Mouse (Mus musculus) left cerebral cortex, postnatal 36 days (tissue): ENCODE data around the gene Cers2. TPM values are rescaled to one million over a fixed set of nuclear protein-coding genes. Genes with fewer than 3 reads are reported as not detected.
"Not testable (repeated sequence)": the region's sequence is repeated elsewhere in the genome, so short reads cannot be mapped to it uniquely, and the experiment has no call there.

Experiments
- DNase-seq, 2 experiments: peaks; one replicate each; pipeline ENCODE4 v3.0.0; 2021 to 2022; ENCODE audit warnings: low spot score in 2 of 2, mixed read lengths in 1 of 2
- intact Hi-C: fragments of 180-260 bp; cut with DNase I; formaldehyde crosslinking; loops from one replicate; pipeline ENCODE4 v1.15.1; 2025
- total RNA-seq, 2 experiments: library from RNA; stranded (reverse); gene quantifications; 2 replicates each; pipeline ENCODE4 v1.2.3; 2021

The Cers2 gene
- total RNA-seq, 2 experiments from 2014 or later = 49.2 to 53.5 TPM

DNA sequence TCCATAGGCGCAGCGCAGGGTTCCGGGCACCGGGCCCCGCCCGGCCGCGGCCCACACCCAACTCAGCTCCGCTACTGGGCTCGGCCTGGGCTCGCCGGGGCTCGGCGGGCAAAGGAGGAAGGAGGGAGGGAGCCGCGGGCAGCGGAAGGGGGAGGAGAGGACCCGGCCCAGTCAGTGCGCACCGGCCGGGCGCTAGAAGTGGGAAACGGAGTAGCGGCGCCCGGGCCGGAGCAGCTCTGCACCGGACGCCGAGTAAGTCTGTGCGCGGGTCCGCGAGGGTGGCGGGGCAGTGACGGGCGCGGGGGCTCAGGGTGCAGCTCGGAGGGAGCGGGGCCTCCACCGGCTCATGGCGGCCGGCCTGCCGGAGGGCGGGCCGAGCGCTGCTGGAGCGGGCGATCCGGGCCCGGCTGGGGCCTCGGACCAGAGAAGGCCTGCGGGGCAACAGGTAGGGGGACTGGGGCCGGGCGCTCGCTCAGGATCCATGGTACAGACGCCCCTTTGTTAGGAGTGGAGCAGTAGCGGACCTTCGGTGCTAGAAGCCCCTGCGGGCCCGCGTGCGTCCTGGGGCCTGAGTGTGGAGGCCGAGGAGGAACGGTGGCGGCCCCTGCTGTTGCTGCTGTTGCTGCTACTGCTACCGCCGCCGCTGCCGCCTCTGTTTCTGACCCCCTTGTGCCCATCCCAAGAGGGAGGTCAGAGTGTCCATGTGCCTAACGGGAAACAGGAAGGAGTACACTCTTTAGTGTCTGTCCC, 678 bp downstream of the Cers2 start:
- DNase-seq = peak; percentile 78 to 80

DNA sequence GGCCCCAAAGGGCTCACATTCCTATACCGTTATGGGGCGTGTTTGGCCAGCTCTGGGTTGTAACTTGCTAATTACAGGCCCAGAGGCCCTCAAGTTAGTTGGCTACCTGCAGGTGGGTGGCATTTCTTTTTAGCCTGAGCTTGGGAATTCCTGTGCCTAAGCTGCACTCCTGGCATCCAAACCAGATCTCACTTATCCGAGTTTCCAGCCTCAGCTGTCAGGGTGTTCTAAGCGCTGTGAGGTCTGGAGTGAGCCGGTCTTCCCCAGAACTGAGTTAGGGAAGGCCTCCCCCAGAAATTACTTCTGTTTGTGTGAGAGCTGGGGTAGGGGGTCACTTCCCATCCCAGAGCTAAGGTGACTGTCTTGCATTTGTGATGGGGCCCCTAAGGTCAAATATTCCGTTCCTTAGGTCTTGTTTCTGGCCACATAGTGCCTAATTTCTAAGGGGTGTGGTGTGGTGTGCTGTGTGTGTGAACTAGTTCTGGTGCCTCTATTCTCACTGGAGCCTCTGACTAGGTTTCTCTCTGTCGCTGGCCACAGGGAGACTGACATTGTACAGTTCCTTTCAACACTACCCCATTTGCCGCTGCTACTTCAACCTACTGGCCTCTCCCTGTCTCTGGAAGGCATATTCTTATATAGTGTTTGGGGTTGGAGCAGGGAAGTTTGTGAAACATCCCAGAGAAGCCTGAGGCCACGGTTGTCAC, 1.4 kb downstream of the Cers2 start:
- intact Hi-C loops = no loop called here

More for the DNA sequence above, 678 bp downstream of the Cers2 start:
- intact Hi-C loops = no loop called here

DNA sequence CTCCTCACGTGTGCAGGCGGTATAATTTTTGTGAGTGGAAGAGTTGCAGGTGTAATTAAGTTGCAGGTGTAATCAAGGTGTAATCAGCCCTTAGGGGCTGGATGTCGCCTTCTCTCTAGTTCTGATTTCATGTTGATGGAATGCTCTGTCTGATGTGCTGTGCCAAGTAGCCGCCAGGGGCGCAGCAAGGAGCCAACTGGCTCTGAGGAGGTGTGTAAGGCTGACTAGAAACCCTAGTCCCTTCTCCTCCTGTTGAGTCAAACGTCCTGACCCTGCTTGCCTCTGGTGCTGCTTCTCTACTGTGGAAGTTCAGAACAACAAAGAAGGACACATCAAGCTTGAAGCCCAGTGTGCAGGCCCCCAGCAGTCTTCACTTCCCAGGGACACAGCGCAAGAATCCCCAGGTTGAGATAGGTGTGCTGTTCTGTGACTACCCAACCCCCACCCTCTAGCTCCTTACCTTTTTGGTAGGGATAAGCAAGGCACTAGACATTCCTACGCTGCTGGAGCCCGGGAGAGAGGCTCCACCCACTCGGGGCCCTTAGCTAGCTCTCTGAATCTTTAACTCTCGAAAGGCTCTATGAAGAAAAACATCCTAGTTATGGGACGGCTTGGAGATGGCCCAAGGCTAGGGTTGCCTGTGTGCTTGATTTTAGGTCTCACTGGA, 3.0 kb downstream of the Cers2 start:
- intact Hi-C loops = no loop called here
- DNase-seq = peak; percentile 37 to 43

More for the DNA sequence above, 1.4 kb downstream of the Cers2 start:
- no peak for DNase-seq

DNA sequence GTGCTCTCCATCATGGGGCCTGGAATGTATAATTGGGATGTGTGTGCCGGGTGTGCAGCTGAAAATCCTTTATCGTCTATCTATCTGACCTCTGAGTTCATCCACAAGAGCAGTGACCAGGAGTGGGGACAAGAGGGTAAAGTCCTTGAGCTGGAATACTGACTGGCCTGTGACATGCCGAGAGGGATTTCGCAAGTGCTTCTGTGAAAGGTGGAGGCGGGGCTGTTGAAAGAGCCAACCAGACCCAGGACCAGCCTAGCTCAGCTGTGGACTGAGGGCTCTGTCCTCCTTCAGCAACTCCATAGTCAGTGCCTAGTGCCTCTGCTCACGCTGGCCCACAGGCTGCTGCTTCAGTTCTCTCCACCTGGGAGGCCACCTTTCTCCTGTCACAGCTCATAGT, 4.0 kb downstream of the Cers2 start:
- DNase-seq = no peak

DNA sequence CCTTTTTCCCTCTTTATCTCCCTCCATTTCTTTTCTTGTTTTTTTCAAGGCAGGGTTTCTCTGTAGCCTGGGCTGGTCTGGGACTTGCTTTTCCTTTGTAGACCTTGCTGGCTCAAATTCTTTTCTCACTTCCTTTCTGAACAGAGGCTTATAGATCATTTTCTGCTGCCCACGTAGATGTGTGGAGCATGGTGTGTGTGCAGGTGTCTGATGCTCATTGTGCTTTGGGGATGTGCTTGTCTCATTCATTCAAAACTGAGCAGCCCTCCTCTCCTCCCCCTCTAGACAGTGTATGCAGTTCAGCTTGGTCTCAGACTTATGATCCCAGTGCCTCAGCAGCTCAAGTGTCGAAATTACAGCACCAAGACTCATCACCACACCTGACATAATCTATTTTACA, 4.5 kb downstream of the Cers2 start:
- intact Hi-C loops = no loop called here
- DNase-seq = no peak

More for the DNA sequence above, 4.0 kb downstream of the Cers2 start:
- intact Hi-C loops = no loop called here

DNA sequence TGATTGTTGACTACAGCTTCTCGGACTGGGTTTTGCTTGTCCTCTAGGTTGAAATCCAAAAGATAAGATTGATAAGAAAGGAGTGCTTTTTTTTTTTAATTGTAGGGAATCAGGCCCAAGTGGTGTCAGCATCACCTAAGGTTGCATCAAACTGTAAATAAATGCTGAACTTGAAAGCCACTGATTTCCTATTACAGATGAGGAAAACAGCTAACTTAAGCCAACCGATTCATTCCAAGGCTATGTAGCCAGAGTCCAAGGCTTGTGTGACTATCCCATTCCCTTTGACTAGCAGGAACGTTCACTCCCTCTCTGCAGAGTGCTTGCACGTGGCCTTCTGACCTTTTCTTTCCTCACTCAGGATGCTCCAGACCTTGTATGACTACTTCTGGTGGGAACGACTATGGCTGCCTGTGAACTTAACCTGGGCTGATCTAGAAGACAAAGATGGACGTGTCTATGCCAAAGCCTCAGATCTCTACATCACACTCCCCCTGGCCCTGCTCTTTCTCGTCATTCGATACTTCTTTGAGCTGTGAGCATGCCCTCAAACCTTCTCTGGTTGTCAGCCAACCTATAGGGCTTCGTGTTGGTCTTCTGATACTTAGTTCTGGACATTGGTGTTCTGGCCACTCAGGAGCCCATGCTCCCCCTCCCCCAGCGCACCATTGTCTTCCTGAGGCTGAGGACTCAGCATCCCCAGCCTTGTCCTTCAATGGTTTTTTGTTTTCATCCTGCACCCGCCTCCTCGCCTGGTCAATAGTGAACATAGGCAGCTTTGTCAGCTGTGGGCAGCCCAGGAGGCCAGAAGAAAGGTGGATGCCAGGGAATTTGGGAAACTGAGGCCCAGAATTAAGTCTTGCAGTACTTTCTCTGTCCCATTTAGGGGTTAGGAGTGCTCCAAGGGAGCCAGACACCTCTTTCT, 5.4 kb downstream of the Cers2 start:
- intact Hi-C loops = no loop called here
- DNase-seq = no peak

DNA sequence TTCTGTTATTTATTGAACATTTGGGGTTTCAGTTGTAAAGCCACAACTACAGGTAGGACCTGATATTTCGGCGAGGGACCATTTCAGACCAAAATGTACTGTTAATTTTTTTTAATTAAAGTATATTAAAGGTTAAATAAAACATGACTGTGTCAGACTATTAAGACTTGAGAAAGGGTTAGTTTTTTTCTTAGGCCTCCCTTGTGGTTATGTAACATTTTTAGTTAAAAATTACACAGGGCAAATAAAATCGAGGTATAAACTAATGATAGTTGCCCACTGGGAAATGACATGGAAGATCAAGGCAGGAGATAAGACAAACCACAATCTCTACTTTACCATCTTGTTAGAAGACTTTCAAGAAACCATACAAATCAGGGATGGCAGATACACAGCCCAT, 8.8 kb downstream of the Cers2 start:
- DNase-seq = no peak
- intact Hi-C loops = no loop called here

DNA sequence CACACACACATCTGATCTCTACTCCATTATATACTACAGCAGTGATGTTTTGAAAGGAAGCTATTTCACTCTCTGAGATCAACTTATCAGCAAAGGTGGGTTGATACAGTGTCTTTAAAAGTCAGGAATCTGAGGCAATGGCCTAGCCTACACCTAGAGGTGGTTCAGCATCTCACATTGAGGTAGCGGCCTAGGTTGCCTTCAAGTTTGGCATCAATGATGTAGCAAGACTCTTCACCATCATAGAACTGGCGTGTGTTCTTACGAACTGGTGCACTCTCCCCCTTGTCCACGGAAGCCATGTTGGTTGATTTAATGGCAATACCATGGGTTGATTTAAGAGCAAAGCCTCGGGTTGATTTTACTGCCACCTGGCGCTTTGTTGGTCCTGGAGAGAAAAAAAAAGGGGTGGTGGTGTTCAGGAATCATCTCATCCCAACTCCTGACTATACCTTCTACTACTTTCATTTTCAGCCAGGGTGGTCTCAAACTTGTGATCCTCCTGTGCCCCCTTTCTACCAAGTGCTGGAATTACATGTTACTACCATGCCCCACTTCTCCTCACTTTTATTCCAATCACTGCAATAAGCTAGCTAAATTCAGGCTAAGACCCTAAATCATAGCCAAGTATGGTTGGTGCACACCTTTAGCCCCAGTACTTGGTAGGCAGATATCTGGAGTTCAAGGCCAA, 10.0 kb downstream of the Cers2 start:
- intact Hi-C loops = no loop called here
- DNase-seq = no peak

DNA sequence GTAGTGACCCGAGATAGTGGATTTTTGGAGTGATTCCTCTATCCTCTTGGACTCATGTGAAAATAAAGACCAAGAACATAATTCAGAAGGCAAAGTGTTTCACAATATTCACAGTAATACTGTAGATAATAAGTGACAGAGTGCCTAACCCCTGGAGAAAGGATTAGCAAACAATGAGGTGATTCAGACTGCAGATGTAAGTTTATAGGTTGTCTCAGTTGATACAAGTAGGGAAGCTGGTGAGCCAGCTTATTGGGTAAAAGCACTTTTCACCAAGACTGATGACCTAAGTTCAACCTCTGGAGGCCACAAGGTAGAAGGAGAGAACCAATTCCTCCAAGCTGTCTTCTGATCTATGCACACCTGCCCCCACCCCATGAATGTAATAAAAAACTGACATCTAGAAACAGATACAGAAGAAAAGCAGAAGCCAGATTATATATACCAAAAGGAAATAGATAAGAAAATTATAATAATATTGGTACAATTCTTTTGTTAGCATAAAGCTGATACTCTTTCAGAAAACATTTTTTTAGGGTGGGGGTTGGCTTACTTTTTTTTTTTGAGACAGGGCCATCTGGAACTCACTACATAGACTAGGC, 14.3 kb downstream of the Cers2 start:
- DNase-seq = no peak
- intact Hi-C loops = no loop called here

DNA sequence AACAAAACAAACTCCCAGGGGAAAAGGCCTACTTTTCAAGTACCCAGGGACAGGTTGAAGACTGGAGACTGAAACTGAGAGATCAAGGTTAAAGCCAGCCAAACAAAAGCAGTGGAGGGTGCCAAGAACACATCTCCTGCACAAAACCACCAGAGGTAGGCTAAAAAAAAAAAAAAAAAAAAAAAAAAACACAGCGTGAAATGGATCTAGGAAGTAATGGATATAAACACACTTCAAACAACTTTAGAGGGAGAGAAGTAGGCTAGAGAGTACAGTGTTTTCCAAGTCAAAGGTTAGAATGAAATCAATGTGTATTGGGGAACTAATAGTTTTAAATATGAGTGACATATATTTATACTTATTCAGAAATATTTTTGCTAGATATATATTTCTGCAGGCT, 16.9 kb downstream of the Cers2 start:
- no peak for DNase-seq

DNA sequence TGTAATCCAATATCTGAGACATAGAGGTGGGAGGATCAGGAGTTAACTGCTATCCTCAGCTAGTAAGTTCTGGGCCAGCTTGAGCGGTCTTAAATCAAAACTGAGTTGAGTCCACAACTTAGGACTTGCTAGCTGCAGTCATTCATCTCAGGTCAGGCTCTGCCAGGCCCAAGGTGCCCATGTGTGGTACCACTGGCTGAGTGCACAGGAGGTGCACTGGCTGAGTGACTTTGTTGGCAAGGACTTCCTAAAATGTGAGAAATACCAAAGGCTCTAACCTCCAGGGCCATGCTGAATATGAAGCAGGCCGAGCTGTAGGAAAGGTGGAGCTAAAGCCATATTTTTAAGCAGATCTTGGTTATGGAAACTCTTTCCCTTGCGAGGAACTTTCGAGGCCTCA, 22.8 kb downstream of the Cers2 start:
- intact Hi-C loops = no loop called here
- no peak for DNase-seq

More for the DNA sequence above, 16.9 kb downstream of the Cers2 start:
- intact Hi-C loops = no loop called here

DNA sequence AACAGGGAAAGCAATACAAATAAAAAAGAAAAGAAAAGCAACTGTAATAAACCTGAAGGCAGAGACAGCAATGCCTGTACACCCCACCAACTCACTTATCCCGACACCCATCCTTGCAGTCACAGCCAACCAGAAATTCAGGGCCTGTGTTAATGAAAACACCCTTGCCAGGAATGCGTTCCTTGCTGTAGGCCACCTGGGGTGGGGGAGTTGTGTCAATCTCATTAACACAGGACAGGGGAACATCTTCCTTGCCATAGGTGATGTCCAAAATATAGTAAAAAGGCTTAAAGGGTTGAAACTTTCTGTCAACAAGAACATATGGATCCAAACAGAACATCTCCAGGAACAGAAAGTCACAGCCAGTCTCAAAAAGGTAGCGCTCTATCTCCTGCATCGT, 23.7 kb downstream of the Cers2 start:
- intact Hi-C loops = no loop called here

DNA sequence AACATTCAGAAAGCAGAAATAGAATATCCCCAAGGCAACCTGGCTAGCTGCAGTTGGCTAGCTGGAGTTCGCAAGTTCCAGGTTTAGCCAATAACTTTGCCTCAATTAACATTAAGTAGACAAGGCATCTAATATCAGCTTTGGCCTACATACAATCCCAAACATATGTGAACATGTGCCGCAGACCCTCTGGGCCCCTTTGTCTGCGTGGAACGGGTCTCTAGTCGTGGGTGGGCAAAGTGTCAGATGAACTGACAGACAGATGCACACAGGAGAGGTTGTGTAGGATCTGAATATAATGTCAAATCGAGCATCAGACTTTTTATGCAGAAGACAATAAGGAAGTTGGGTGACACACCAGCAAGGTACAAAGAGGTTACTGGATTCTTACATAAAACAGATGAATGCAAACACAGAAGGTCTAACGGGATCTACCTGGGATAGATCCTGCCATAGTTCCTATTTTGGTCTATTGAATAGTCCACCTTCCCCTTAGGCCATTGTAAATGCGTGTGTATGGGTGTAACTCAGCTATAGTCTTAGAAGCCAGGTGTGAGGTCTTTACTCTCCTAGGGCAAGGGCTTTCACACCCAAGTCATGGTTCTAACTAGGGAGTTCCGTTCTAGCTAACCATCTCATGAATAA, 28.9 kb downstream of the Cers2 start:
- intact Hi-C loops = loop anchor here (10.0 kb wide), 1 partner anchor 501 kb away; no protein-coding TSS in a partner anchor
- not testable (repeated sequence) for DNase-seq

More for the DNA sequence above, 23.7 kb downstream of the Cers2 start:
- no peak for DNase-seq

DNA sequence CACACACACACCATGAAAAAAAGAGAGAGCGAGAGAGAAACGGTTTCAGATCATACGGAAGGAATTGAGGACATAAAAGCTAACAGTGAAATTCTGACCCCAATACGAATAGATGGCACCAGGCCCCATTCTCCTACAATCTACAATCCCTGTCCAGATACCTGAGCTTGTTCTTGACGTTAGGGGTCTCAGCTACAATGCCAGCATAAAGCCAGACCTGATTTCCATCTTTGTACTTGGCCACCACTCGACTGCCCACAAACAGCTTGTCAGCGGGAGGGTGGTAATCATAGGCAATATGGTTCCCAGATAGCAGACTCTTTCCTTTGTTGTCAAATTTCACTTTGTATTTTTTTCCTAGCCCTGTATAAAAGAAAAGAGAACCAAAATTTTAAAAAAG, 31.9 kb downstream of the Cers2 start:
- no peak for DNase-seq
- intact Hi-C loops = loop anchor here (5.0 to 10.0 kb wide), 2 partner anchors 106 to 498 kb away; no protein-coding TSS in a partner anchor

DNA sequence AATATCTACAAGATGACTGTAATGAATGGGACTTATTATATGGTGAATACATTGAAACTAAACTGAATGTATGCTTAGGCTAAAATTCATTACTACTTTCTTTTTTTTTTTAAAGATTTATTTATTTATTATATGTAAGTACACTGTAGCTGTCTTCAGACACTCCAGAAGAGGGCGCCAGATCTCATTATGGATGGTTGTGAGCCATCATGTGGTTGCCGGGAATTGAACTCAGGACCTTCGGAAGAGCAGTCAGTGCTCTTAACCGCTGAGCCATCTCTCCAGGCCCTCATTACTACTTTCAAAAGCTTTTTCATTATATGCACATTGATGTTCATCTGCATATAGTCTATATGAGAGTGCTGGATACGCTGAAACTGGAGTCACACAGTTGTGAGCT, 33.8 kb downstream of the Cers2 start:
- intact Hi-C loops = loop anchor here (5.0 to 10.0 kb wide), 2 partner anchors 104 to 496 kb away; no protein-coding TSS in a partner anchor
- DNase-seq = not testable (repeated sequence)

DNA sequence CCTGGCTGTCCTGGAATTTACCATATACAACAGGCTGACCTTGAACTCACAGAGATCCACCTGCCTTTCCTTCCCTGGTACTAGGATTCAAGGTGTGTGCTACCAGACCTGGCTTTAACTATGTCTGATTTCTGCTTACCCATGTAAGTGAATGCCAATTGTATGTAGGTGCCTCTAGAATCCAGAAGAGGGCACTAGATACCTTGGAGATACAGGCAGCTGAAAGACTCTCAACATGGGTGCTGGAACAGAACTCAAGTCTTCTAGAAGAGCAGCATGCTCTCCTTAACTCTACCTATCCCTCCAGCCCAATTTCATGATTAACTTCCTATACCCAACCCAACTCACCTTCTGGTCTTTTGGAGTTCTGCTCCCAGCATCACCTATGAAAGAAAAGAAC, 34.9 kb downstream of the Cers2 start:
- intact Hi-C loops = loop anchor here (5.0 to 10.0 kb wide), 2 partner anchors 103 to 495 kb away; no protein-coding TSS in a partner anchor
- DNase-seq = no peak

DNA sequence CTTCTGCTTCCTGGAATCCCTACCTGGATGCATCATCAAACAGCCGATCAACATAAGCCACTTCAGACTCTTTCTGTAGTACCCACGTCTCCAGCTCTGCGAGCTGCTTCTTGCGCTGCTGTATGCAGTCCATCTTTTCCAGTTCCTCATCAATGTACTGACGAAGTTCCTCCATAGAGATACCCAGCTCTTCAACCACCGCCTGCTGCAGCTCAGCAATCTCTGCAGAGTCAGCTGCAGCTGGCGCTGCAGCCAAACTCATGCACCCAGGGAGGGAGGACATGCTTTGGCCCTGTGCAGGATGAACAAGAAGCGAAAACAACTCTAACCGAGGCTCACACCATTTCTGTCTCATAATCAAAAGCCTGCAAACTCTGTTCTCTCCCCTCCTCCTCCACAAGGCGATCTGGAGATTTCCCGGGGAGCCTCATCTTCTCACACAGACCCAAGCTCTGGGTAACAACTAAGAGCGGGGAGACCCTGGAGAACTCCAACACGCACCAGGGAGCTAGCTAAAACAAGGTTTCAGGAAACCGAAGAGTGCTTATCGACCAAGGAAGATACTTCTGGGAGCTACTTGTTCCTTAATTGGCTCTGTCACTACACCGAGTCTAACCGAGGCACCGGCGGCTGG, 41.4 kb downstream of the Cers2 start:
- not testable (repeated sequence) for DNase-seq
- intact Hi-C loops = loop anchor here (5.0 kb wide), 1 partner anchor 76 kb away; the partner anchor contains the start of gene Arnt
